Mouse (Mus musculus) bone marrow, adult 2 months (tissue): ENCODE results near the gene Dtnb.

Experiments used
- CTCF ChIP-seq: fragments of 200-500 bp; IDR thresholded peaks from 2 replicates; pipeline ENCODE4 v1.5.1; 2011; ENCODE audit warnings: low read length, control low read depth; ENCODE audit not compliant: control insufficient read depth, insufficient read depth
- POLR2A ChIP-seq: fragments of 200-500 bp; IDR thresholded peaks from 2 replicates; pipeline ENCODE4 v1.6.1; 2011; ENCODE audit warnings: low read depth, mild to moderate bottlenecking, control low read depth, low read length, borderline replicate concordance; ENCODE audit not compliant: control insufficient read depth

DNA sequence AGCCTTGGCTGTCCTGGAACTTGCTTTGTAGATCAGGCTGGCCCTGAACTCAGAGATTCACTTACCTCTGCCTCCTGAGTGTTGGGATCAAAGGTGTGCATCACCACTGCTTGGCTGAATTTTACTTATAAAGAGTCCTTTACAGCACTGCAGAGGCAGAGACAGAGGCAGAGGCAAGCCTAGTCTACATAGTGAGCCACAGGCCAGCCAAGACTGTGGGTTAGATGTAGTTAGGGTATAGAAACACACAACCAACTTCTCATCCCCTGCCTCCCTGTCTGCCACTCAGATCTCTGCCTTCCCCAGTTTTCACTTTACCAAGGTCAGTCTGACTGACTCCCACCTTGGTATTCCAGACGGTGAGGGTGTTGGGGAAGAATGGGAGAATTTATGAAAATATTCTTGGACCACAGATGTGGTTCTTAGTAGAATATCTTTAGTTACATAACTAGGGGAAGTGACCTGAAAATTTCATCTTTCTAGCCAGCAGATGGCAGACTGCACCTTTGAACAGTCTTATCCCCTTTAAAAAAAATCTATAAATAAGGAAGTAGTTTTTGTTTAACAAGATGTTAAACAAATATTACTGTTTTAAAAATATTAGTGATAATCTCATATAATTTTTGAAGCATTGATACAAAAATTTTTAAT lies 88.9 kb downstream of the Dtnb start:
- TF ChIP-seq CTCF, result no peak
- TF ChIP-seq POLR2A, result no peak
